Mouse (Mus musculus): ENCODE data around the gene Fgl2. TPM values are rescaled to one million over a fixed set of nuclear protein-coding genes. Genes with fewer than 3 reads are reported as not detected.

The Fgl2 gene
- 62.8 and 69.2 TPM in 2 replicates for total RNA-seq (2023)

GRCm38 (mm10) chr5:21372493-21373179, at the start of gene Fgl2:
Fgl2 (plus strand) TSS chr5:21372642.

GRCm38 (mm10) chr5:21424614-21425602, 52.5 kb downstream of the Fgl2 start, which contains the start of the genes Ccdc146 and Fam185a:
Ccdc146 (minus strand) TSS chr5:21424677.
Fam185a (plus strand) TSS chr5:21424958.

Other genes starting within 250 kb of the Fgl2 start
- gene Gsap, start 186.4 kb upstream of the Fgl2 start, total RNA-seq (2023), result 90.8 and 139 TPM in 2 replicates
- 0.25 and 1.4 TPM in 2 replicates for gene Ccdc146, start 52.0 kb downstream of the Fgl2 start, total RNA-seq (2023)
- 1.3 and 1.7 TPM in 2 replicates for gene Fam185a, start 52.3 kb downstream of the Fgl2 start, total RNA-seq (2023)
- gene Lrrc17, start 170.9 kb downstream of the Fgl2 start, total RNA-seq (2023), result not detected in 2 replicates